Mouse (Mus musculus) brain, embryonic 14.5 days (tissue): ENCODE measurements at regions not wholly inside any gene's neighbourhood (a gene's known extent, or its start where the extent isn't known, plus 50 kb on each side); places are given as distances from the start of the nearest gene placed in this dataset.

ENCODE experiments used
- CTCF ChIP-seq: fragments of 200-500 bp; IDR thresholded peaks from 2 replicates; pipeline ENCODE4 v1.5.1; 2012; ENCODE audit warnings: inconsistent platforms, mild to moderate bottlenecking, moderate library complexity, borderline replicate concordance; ENCODE audit not compliant: insufficient read depth, insufficient read length; ENCODE audit errors: extremely low read depth
- POLR2A ChIP-seq: fragments of 200-500 bp; IDR thresholded peaks from 2 replicates; pipeline ENCODE4 v1.6.1; 2012; ENCODE audit warnings: mild to moderate bottlenecking, inconsistent platforms, borderline replicate concordance; ENCODE audit not compliant: poor library complexity, insufficient read depth, insufficient read length, severe bottlenecking; ENCODE audit errors: extremely low read depth

DNA sequence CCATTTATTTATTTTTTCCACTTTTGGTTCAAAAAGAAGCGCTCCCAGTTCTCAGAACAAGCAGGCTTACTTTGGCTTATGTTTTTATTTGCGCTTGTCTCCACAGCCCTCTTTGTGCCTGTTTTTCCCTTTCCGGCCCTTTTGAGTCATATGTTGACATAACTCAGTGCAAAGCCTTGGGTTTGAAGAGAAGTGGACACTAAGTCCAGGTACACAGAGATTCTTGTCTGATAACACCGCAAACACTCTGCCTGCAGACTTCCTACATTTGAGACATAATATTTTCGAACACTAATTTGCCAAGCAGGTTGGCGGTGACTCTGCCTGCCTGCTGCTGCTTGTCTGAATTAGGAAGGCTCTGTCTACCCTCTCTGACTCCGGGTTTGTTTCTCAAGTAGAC is 70.8 kb upstream of the Fn1 start:
- TF ChIP-seq POLR2A (no peak), CTCF (no peak)
